Mouse (Mus musculus) myocyte (in vitro differentiated cells): ENCODE measurements around the gene Kirrel3.

Experiments
- E2F4 ChIP-seq: IDR thresholded peaks from one replicate; pipeline ENCODE4 v1.6.1; 2011; ENCODE audit warnings: mild to moderate bottlenecking, control low read depth, moderate library complexity; ENCODE audit not compliant: insufficient read depth
- MAX ChIP-seq: IDR thresholded peaks from one replicate; pipeline ENCODE4 v1.6.1; 2011; ENCODE audit warnings: low read depth, mild to moderate bottlenecking, control low read depth
- MYOG ChIP-seq, 3 experiments: IDR thresholded peaks; one replicate each; pipeline ENCODE4 v1.6.1; 2011; ENCODE audit warnings: control low read depth in 2 of 3, low read depth in 2 of 3, mild to moderate bottlenecking in 2 of 3; ENCODE audit not compliant: insufficient read length in 2 of 3, control insufficient read depth in 1 of 3, insufficient read depth in 1 of 3
- POLR2A ChIP-seq: IDR thresholded peaks from one replicate; pipeline ENCODE4 v1.6.1; 2011; ENCODE audit warnings: low read depth, mild to moderate bottlenecking, control low read depth, moderate library complexity; ENCODE audit not compliant: insufficient read length
- POLR2AphosphoS2 ChIP-seq: IDR thresholded peaks from one replicate; pipeline ENCODE4 v1.6.1; 2011; ENCODE audit warnings: low read depth, control low read depth; ENCODE audit not compliant: insufficient read length
- TCF12 ChIP-seq: IDR thresholded peaks from one replicate; pipeline ENCODE4 v1.6.1; 2011; ENCODE audit warnings: mild to moderate bottlenecking, control low read depth; ENCODE audit not compliant: poor library complexity, insufficient read depth, severe bottlenecking
- USF1 ChIP-seq: IDR thresholded peaks from one replicate; pipeline ENCODE4 v1.6.1; 2011; ENCODE audit warnings: low read depth, mild to moderate bottlenecking, control low read depth, moderate library complexity

GRCm38 (mm10) chr9:34558291-34558899 lies 72.7 kb downstream of the Kirrel3 start:
- TF ChIP-seq POLR2A (no peak), POLR2AphosphoS2 (no peak), USF1 (no peak), MYOG (IDR thresholded peaks at IDR 0.05; ENCODE audit: control insufficient read depth in 1 of 3, insufficient read depth in 1 of 3, insufficient read length in 2 of 3, low read depth in 2 of 3) (no peak), E2F4 (no peak), MAX (no peak), TCF12 (no peak)
